Mouse (Mus musculus) retina, embryonic 14.5 days (tissue): ENCODE results near the gene Cramp1l.
"Not testable (repeated sequence)": the region's sequence is repeated elsewhere in the genome, so short reads cannot be mapped to it uniquely, and the experiment has no call there.

Experiments
- DNase-seq: peaks from one replicate; pipeline ENCODE4 v3.0.0-alpha.2; 2015; ENCODE audit warnings: low spot score

The Cramp1l gene

GRCm38 (mm10) chr17:24959371-24959770, 56.2 kb downstream of the Cramp1l start:
- peak; percentile 23 for DNase-seq

- no peak for DNase-seq
Measured at GRCm38 (mm10) chr17:24953291-24953690, 62.3 kb downstream of the Cramp1l start.

GRCm38 (mm10) chr17:24950671-24951070, 64.9 kb downstream of the Cramp1l start:
- DNase-seq: no peak

- DNase-seq: no peak
Measured at GRCm38 (mm10) chr17:24948204-24948603, 67.4 kb downstream of the Cramp1l start.

- DNase-seq: not testable (repeated sequence)
Measured at GRCm38 (mm10) chr17:24943589-24943988, 72.0 kb downstream of the Cramp1l start.

GRCm38 (mm10) chr17:24943036-24943435, 72.6 kb downstream of the Cramp1l start:
- no peak for DNase-seq

- DNase-seq: peak; percentile 43
Measured at GRCm38 (mm10) chr17:24942453-24942852, 73.1 kb downstream of the Cramp1l start.

- no peak for DNase-seq
Measured at GRCm38 (mm10) chr17:24937266-24937665, 78.3 kb downstream of the Cramp1l start.

GRCm38 (mm10) chr17:24936259-24937237, 79.0 kb downstream of the Cramp1l start, which contains the start of gene Mapk8ip3:
Gene Mapk8ip3, minus strand, starts transcription at chr17:24936977.
- DNase-seq: peak; percentile 96

GRCm38 (mm10) chr17:24935666-24936065, 79.9 kb downstream of the Cramp1l start:
- no peak for DNase-seq

GRCm38 (mm10) chr17:24934926-24935325, 80.7 kb downstream of the Cramp1l start:
- DNase-seq: no peak

- DNase-seq: no peak
Measured at GRCm38 (mm10) chr17:24933163-24933562, 82.4 kb downstream of the Cramp1l start.

GRCm38 (mm10) chr17:24932431-24932830, 83.2 kb downstream of the Cramp1l start:
- no peak for DNase-seq

GRCm38 (mm10) chr17:24929506-24929905, 86.1 kb downstream of the Cramp1l start:
- DNase-seq: no peak

- no peak for DNase-seq
Measured at GRCm38 (mm10) chr17:24923246-24923645, 92.3 kb downstream of the Cramp1l start.

- DNase-seq: no peak
Measured at GRCm38 (mm10) chr17:24913984-24914383, 101.6 kb downstream of the Cramp1l start.
